Mouse (Mus musculus) heart, embryonic 11.5 days (tissue): ENCODE data around the gene Gpr146. TPM values are rescaled to one million over a fixed set of nuclear protein-coding genes. Genes with fewer than 3 reads are reported as not detected.

Experiments used
- ATAC-seq: fragments of 200-750 bp; cut with Nextera tagmentation; replicated peaks from 2 replicates; pipeline ENCODE4 v1.8.0; 2017; ENCODE audit warnings: moderate library complexity; ENCODE audit not compliant: insufficient number of reproducible peaks, low FRiP score, low TSS enrichment
- H3K27ac ChIP-seq: fragments of 300-500 bp; sonication (generic); 2 replicates; pipeline ENCODE4 v1.5.1; 2014; ENCODE audit warnings: mild to moderate bottlenecking, low read depth, low read length
- H3K27me3 ChIP-seq: fragments of 300-500 bp; sonication (generic); 2 replicates; pipeline ENCODE4 v1.6.1; 2014; ENCODE audit warnings: mild to moderate bottlenecking, low read length, mixed read lengths; ENCODE audit not compliant: control insufficient read depth, insufficient read depth
- H3K36me3 ChIP-seq: fragments of 300-500 bp; sonication (generic); 2 replicates; pipeline ENCODE4 v1.6.1; 2014; ENCODE audit warnings: mild to moderate bottlenecking, low read length, moderate library complexity, mixed read lengths; ENCODE audit not compliant: control insufficient read depth, insufficient read depth
- H3K4me1 ChIP-seq: fragments of 300-500 bp; sonication (generic); 2 replicates; pipeline ENCODE4 v1.6.1; 2014; ENCODE audit warnings: low read length; ENCODE audit not compliant: control insufficient read depth, insufficient read depth
- H3K4me2 ChIP-seq: fragments of 300-500 bp; sonication (generic); 2 replicates; pipeline ENCODE4 v1.6.1; 2014; ENCODE audit warnings: mild to moderate bottlenecking, moderate library complexity
- H3K4me3 ChIP-seq: fragments of 300-500 bp; sonication (generic); 2 replicates; pipeline ENCODE4 v1.5.1; 2014; ENCODE audit warnings: low read depth, low read length
- H3K9ac ChIP-seq: fragments of 300-500 bp; sonication (generic); 2 replicates; pipeline ENCODE4 v1.6.1; 2014; ENCODE audit warnings: mild to moderate bottlenecking, low read depth, low read length, moderate library complexity
- H3K9me3 ChIP-seq: fragments of 300-500 bp; sonication (generic); replicated peaks from 2 replicates; pipeline ENCODE4 v1.6.1; 2016; ENCODE audit warnings: low read length; ENCODE audit not compliant: control insufficient read depth
- WGBS: fragments of 180-500 bp; shearing (Covaris S2); extraction: QIAGEN DNeasy Blood & Tissue Kit; methylation state at CpG from one replicate; pipeline ENCODE4 v1.1.7; 2014; ENCODE audit not compliant: insufficient replicate concordance; 5-methylcytosine and 5-hydroxymethylcytosine counted together
- microRNA counts: library from miRNA; unstranded; fragments of <30 nt; microRNA quantifications from one replicate; lab custom pipeline; 2015
- microRNA-seq: library from miRNA; unstranded; fragments of <30 nt; microRNA quantifications from one replicate; pipeline ENCODE4, GENCODE M21; 2016; ENCODE audit warnings: borderline number of aligned reads
- polyA plus RNA-seq: library from polyadenylated mRNA; unstranded; fragments of >200 nt; fragmentation: Nextera tagmentation; extraction: Ambion mirVana; gene quantifications from 2 replicates; pipeline ENCODE4 v1.2.1, GENCODE M21; 2014

The Gpr146 gene
- polyA plus RNA-seq, 1 experiment from 2014 or later = 7.5 TPM

DNA sequence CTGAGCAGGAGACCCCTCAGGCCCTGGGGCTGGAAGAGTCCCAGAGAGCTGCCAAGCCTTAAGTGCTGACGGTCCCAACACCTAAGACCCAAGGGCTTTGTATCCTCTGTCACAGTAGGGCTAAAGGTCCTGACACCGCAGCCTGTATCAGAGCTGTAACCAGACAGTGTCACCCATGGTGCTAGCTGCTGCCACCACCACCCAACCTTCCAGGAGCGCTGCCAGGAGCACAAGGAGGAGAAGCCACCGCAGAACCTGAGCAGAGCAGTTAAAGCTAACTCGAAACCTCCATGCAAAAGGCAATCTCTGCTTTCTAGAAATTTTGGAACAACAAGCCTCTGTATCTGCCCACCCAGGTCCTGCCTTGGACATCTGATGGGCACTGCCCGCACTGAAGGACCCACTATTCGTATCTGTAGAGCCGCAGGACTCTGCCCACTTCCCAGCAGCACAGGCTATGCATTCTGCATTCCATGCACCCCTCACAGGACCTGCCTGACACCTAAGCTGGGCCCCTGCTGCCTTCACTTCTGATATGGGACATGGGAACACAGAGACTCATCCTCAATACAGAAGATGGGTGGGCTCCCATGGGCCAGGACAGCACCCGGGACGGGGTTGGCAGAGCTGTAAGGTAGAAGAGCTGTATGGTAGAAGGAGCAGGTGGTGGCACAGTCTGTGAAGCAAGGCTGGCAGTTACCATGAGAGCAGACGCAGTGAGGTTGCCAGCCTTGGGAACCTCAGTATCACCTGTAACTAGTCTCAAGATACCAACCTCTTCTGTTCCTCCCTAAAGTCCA, 63.6 kb downstream of the Gpr146 start:
- Histone ChIP-seq H3K27me3 (no peaks in the 10 kb centered on the region), H3K4me3 (no peak overlapping the region), H3K36me3 (no peaks in the 10 kb centered on the region), H3K4me1 (no peaks in the 10 kb centered on the region), H3K4me2 (no peak overlapping the region), H3K9me3 (no peaks in the 10 kb centered on the region), H3K9ac (no peak overlapping the region), H3K27ac (no peak overlapping the region)
- 86% methylated on average over 11 of the region's 11 CpGs for WGBS
- ATAC-seq = no peak

DNA sequence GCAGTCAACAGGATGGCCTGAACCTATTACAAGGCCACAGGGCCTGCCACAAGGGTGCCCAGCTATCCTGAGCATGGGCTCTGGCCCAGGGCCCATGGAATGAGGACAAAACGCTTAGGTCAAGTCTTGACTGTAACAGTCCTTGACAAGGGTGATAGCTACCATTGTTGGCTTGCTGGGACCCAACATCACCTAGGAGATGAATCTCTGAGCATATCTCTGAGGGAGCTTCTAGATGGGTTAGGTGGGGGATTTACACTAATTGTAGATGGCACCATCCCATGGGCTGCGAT, 64.2 kb downstream of the Gpr146 start:
- Histone ChIP-seq H3K27ac (no peak overlapping the region), H3K27me3 (no peaks in the 10 kb centered on the region), H3K36me3 (no peaks in the 10 kb centered on the region), H3K4me2 (no peak overlapping the region), H3K4me3 (no peak overlapping the region), H3K4me1 (no peaks in the 10 kb centered on the region), H3K9me3 (no peaks in the 10 kb centered on the region), H3K9ac (no peak overlapping the region)
- no peak for ATAC-seq
- 84% methylated on average over 2 of the region's 2 CpGs for WGBS

DNA sequence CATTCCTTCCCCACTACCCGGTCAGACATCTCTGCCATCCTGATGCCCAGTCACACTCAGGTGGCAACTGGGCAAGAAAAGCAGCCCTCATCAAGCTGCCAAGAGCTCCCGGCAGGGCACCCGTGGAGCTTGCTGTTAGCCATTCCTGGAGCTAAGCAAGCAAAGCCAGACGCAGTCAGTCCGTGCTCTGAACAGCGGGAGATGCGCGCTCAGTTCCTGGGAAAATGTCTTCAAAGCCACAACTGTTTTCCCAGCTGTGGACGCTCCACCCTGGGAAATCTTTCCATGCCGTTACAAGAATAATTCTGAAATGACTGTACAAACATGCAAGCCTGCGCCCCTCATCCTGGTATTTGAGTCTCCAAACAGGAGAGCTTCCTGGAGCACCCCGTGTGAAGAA, 64.9 kb downstream of the Gpr146 start:
- 81% methylated on average over 12 of the region's 12 CpGs for WGBS
- no peak overlapping the region for H3K27ac ChIP-seq
- no peak overlapping the region for H3K9ac ChIP-seq

DNA sequence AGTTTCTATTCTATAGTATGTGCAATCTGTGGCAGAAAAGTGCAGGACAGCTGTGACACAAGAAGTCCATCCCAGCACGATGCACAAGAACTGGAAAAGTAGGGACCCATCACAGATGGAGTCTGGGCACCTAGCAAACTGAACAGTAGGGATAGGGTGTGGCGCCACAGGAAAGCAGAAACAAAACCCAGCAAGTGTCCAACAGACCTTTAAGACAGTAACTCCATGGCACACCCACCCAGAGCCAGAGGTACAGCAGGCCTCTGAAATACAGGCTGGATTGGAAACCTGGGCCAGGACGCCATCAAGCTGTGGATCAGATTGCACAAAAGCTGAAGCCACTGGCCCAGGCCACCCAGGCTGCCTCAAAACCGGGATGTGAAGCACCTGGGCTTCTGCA, 65.5 kb downstream of the Gpr146 start:
- Histone ChIP-seq H3K4me3 (no peak overlapping the region), H3K36me3 (no peaks in the 10 kb centered on the region), H3K27me3 (no peaks in the 10 kb centered on the region), H3K4me1 (no peaks in the 10 kb centered on the region), H3K9ac (no peak overlapping the region), H3K9me3 (no peaks in the 10 kb centered on the region), H3K27ac (no peak overlapping the region), H3K4me2 (no peak overlapping the region)
- 78% methylated on average over 4 of the region's 4 CpGs for WGBS
- no peak for ATAC-seq

More for the DNA sequence above, 64.9 kb downstream of the Gpr146 start:
- ATAC-seq = no peak
- Histone ChIP-seq H3K27me3 (no peaks in the 10 kb centered on the region), H3K4me1 (no peaks in the 10 kb centered on the region), H3K9me3 (no peaks in the 10 kb centered on the region), H3K36me3 (no peaks in the 10 kb centered on the region), H3K4me3 (no peak overlapping the region), H3K4me2 (no peak overlapping the region)

DNA sequence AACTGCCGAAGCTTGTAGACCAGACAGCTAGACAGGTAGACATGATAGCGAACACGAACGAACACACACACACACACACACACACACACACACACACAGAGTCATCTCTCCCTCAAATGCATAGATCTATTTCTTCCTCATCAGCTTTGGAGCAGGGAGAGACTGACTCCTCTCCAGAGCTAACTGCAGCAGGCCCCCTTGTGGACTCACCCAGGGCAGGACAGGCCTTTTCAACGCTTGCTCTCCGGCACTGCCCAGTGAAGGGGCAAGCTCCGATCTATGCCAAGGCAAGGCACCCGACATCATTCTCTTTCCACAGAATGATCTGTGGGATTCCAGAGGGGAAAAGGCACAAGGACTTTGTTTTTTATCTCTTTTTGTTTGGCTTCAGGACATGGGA, 67.8 kb downstream of the Gpr146 start:
- Histone ChIP-seq H3K27ac (no peak overlapping the region), H3K9me3 (no peaks in the 10 kb centered on the region), H3K4me3 (no peak overlapping the region), H3K9ac (no peak overlapping the region), H3K27me3 (no peaks in the 10 kb centered on the region), H3K4me2 (no peak overlapping the region), H3K4me1 (peaks cover 7% of the 10 kb centered on the region; the same call in 1 of the 2 replicates), H3K36me3 (no peaks in the 10 kb centered on the region)
- WGBS = 80% methylated on average over 8 of the region's 8 CpGs
- no peak for ATAC-seq

MicroRNA genes within 50 kb of the gene (microRNA counts, 519-probe panel; counts per million panel counts)
- microRNA mmu-miR-339-3p (lab: Ali Mortazavi, UCI) = 32.2 counts per million
- 32.2 counts per million for microRNA mmu-miR-339-5p (lab: Ali Mortazavi, UCI)

Small RNA genes lying within 50 kb of the gene (microRNA-seq; reads per million reads assigned to microRNA genes)
- 427 reads per million, percentile 78 among the genes with 10 or more reads in this experiment for gene Mir339

Other genes with a start within 250 kb of the Gpr146 start
- 5.3 and 8.4 TPM in 2 replicates for gene Prkar1b, start 227.7 kb upstream of the Gpr146 start, polyA plus RNA-seq
- 6.2 and 6.9 TPM in 2 replicates for gene Dnaaf5, start 227.5 kb upstream of the Gpr146 start, polyA plus RNA-seq
- gene Sun1, start 177.1 kb upstream of the Gpr146 start, polyA plus RNA-seq = 33.4 and 40.9 TPM in 2 replicates
- 138 and 139 TPM in 2 replicates for gene Get4, start 125.4 kb upstream of the Gpr146 start, polyA plus RNA-seq
- 1.4 and 2.5 TPM in 2 replicates for gene Adap1, start 52.1 kb upstream of the Gpr146 start, polyA plus RNA-seq
- 85.3 and 95.2 TPM in 2 replicates for gene Cox19, start 26.3 kb upstream of the Gpr146 start, polyA plus RNA-seq
- not detected in 2 replicates for gene Cyp2w1, start 25.1 kb upstream of the Gpr146 start, polyA plus RNA-seq
- gene C130050O18Rik, start 27.6 kb downstream of the Gpr146 start, polyA plus RNA-seq = 0.17 and 0.21 TPM in 2 replicates
- gene Gper1, start 45.5 kb downstream of the Gpr146 start, polyA plus RNA-seq = 0.57 and 0.72 TPM in 2 replicates
- 19.3 and 21.9 TPM in 2 replicates for gene 3110082I17Rik, start 82.8 kb downstream of the Gpr146 start, polyA plus RNA-seq
- 6.3 and 7.2 TPM in 2 replicates for gene Zfand2a, start 106.9 kb downstream of the Gpr146 start, polyA plus RNA-seq
- gene Uncx, start 165.8 kb downstream of the Gpr146 start, polyA plus RNA-seq = 0.09 TPM in 1 of 2 replicates, not detected in the other